Mouse (Mus musculus) thymus, adult 2 months (tissue): Measurements from ENCODE around the gene Shisa8. TPM values are rescaled to one million over a fixed set of nuclear protein-coding genes. Genes with fewer than 3 reads are reported as not detected.

ENCODE experiments used
- DNase-seq: peaks from one replicate; pipeline ENCODE4 v3.0.0; 2021
- H3K27ac ChIP-seq: fragments of 200-500 bp; 2 replicates; pipeline ENCODE4 v1.5.1; 2012; ENCODE audit warnings: low read length, control low read depth; ENCODE audit not compliant: control insufficient read depth, insufficient read depth
- H3K27me3 ChIP-seq: fragments of 200-500 bp; 2 replicates; pipeline ENCODE4 v1.6.1; 2012; ENCODE audit warnings: mild to moderate bottlenecking, low read length, moderate library complexity, mixed read lengths; ENCODE audit not compliant: control insufficient read depth, insufficient read depth
- H3K36me3 ChIP-seq: fragments of 200-500 bp; 2 replicates; pipeline ENCODE4 v1.6.1; 2012; ENCODE audit warnings: mild to moderate bottlenecking, low read length, moderate library complexity; ENCODE audit not compliant: control insufficient read depth, insufficient read depth
- H3K4me1 ChIP-seq: fragments of 200-500 bp; replicated peaks from 2 replicates; pipeline ENCODE4 v1.6.1; 2012; ENCODE audit warnings: low read length; ENCODE audit not compliant: control insufficient read depth, insufficient read depth
- H3K4me3 ChIP-seq: fragments of 200-500 bp; 2 replicates; pipeline ENCODE4 v1.5.1; 2012; ENCODE audit warnings: mild to moderate bottlenecking, low read length, control low read depth, moderate library complexity; ENCODE audit not compliant: control insufficient read depth, insufficient read depth
- CTCF ChIP-seq: fragments of 200-500 bp; IDR thresholded peaks from 2 replicates; pipeline ENCODE4 v1.5.1; 2012; ENCODE audit warnings: mild to moderate bottlenecking, control low read depth, low read length, moderate library complexity, borderline replicate concordance; ENCODE audit not compliant: control insufficient read depth, poor library complexity, insufficient read depth; ENCODE audit errors: extremely low read depth
- POLR2A ChIP-seq: fragments of 200-500 bp; IDR thresholded peaks from 2 replicates; pipeline ENCODE4 v1.6.1; 2012; ENCODE audit warnings: mild to moderate bottlenecking, low read length, control low read depth, moderate library complexity; ENCODE audit not compliant: control insufficient read depth, poor library complexity, insufficient read depth; ENCODE audit errors: extremely low read depth
- WGBS: fragments of 180-500 bp; shearing (Covaris S2); methylation state at CpG from one replicate; pipeline ENCODE4 v1.1.7; 2018; 5-methylcytosine and 5-hydroxymethylcytosine counted together
- polyA plus RNA-seq: library from polyadenylated mRNA; depleted of rRNA; stranded (reverse); fragments of >200 nt; gene quantifications from 2 replicates; pipeline ENCODE4 v1.2.3, GENCODE M21; 2012

Shisa8 gene
- polyA plus RNA-seq, 1 experiment: 0.93 TPM

DNA sequence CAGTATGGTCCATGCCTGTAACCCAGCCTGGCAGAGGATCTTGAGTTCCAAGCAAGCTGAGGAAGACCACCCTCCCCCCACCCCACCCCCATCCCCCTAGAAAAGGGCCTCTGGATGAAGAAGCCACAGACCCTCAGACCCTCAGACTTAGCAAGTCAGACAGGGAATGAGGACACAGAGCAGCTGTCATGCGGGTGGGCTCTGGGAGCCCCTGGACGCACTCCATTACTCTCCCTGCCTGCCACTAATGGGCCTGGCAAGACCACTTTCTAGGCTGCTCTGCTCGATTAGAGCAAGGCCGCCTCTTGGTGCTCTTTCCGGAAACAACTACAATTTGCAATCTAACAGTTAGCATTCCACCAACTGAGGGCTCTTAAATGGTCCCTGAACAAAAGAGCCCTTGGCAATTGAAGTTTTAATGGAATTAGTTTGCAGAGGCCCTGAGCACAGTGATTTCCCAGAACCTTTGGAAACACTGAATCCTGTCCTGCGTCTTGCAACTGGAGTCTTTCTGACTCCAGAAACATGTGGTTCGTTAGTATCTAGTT lies 34.8 kb downstream of the Shisa8 start:
- Histone ChIP-seq H3K4me3 (no peak overlapping the region), H3K4me1 (no peaks in the 10 kb centered on the region), H3K36me3 (peaks cover 91% of the 10 kb centered on the region), H3K27me3 (no peaks in the 10 kb centered on the region), H3K27ac (no peak overlapping the region)
- DNase-seq: no peak
- TF ChIP-seq CTCF: no peak
- TF ChIP-seq POLR2A: no peak
- WGBS: 97% methylated on average over 7 of the region's 7 CpGs

DNA sequence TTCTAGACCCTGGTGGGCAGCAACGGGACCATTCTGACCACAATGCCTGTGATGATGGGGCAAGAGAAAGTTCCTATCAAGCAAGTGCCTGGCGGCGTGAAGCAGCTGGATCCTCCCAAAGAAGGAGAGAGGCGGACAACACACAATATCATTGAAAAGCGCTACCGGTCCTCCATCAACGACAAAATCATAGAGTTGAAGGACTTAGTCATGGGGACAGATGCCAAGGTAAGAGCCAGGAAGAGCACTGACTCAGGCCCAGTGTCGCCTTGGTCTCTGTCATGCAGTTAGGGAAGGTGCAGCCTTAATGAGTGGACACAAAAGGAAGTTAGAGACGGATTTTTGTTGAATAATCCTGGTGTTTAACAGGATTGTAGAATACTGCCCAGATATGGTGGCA lies 37.5 kb downstream of the Shisa8 start:
- Histone ChIP-seq H3K4me1 (no peaks in the 10 kb centered on the region), H3K36me3 (peaks cover 80% of the 10 kb centered on the region), H3K27ac (no peak overlapping the region), H3K4me3 (no peak overlapping the region), H3K27me3 (no peaks in the 10 kb centered on the region)
- 97% methylated on average over 9 of the region's 9 CpGs for WGBS
- TF ChIP-seq POLR2A: no peak
- no peak for DNase-seq

- 97% methylated on average over 8 of the region's 8 CpGs for WGBS
- no peak for TF ChIP-seq POLR2A
- TF ChIP-seq CTCF: no peak
- Histone ChIP-seq H3K27ac (no peak overlapping the region), H3K27me3 (no peaks in the 10 kb centered on the region), H3K36me3 (peaks cover 60% of the 10 kb centered on the region), H3K4me3 (no peak overlapping the region), H3K4me1 (peaks cover 10% of the 10 kb centered on the region)
- DNase-seq: no peak
Observed at GRCm38 (mm10) chr15:82172648-82173047, 40.0 kb downstream of the Shisa8 start.

- H3K27me3 ChIP-seq: no peaks in the 10 kb centered on the region
- H3K4me1 ChIP-seq: peaks cover 23% of the 10 kb centered on the region
- no peak overlapping the region for H3K27ac ChIP-seq
- no peak for DNase-seq
- no peak overlapping the region for H3K4me3 ChIP-seq
- peaks cover 44% of the 10 kb centered on the region for H3K36me3 ChIP-seq
- TF ChIP-seq CTCF: no peak
- no peak for TF ChIP-seq POLR2A
- 95% methylated on average over 36 of the region's 36 CpGs for WGBS
Observed at GRCm38 (mm10) chr15:82170437-82171377, 41.9 kb downstream of the Shisa8 start.

DNA sequence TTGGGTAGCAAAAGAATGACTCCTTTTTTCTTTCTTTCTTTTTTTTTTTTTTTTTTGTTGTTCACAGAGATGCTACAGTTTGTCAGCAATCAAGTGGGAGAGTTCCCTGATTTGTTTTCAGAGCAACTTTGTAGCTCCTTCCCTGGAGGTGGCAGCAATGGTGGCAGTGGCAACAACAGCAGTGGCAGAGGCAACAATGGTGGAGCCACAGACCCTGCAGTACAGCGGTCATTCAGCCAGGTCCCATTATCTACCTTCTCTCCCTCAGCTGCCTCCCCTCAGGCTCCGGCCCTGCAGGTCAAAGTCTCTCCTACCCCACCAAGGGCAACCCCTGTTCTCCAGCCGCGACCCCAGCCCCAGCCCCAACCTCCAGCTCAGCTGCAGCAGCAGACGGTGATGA lies 42.9 kb downstream of the Shisa8 start:
- no peak overlapping the region for H3K4me3 ChIP-seq
- TF ChIP-seq CTCF (no peak), POLR2A (no peak)
- H3K36me3 ChIP-seq: peaks cover 34% of the 10 kb centered on the region
- peaks cover 27% of the 10 kb centered on the region for H3K4me1 ChIP-seq
- H3K27me3 ChIP-seq: no peaks in the 10 kb centered on the region
- no peak for DNase-seq
- no peak overlapping the region for H3K27ac ChIP-seq
- over 99% methylated on average over 5 of the region's 5 CpGs for WGBS

- TF ChIP-seq POLR2A: no peak
- peaks cover 47% of the 10 kb centered on the region for H3K4me1 ChIP-seq
- H3K36me3 ChIP-seq: peaks cover 14% of the 10 kb centered on the region
- H3K4me3 ChIP-seq: no peak overlapping the region
- DNase-seq: no peak
- H3K27me3 ChIP-seq: no peaks in the 10 kb centered on the region
- WGBS: 77% methylated on average over 23 of the region's 23 CpGs
- H3K27ac ChIP-seq: peak overlapping the region; percentile 100
Observed at GRCm38 (mm10) chr15:82167201-82168168, 45.1 kb downstream of the Shisa8 start.
